Mouse (Mus musculus): ENCODE data around the gene Rgs9bp.
"Not testable (repeated sequence)": the region's sequence is repeated elsewhere in the genome, so short reads cannot be mapped to it uniquely, and the experiment has no call there.

Rgs9bp gene

DNA sequence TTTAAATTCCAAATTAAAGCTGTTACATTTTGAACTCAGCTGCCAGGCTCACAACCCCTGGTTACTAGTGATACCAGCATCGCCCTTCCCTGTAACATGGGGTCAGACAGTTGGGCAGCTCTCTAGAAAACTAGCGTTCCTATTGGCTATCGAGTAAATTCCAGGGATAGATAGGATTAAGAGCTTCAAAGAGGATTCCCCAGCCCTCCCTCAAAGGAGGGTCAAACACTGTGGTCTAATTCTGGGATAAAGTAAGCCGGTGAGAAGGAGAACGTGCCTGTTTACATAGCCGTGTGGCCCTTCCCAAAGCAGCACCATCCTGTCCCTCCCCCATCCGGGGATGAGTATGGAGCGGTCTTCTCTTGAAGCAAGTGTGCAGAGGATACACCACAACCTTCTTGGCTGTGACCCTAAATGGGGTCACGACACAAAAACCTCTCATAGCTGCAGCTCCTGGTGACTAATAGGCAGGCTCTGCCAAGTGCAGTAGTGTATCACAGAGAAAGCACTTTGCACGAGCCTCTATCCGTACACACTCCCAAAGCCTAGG lies 1.8 kb downstream of the Rgs9bp start:
- no peak for DNase-seq (ENCODE audit: low read depth, low spot score)

DNA sequence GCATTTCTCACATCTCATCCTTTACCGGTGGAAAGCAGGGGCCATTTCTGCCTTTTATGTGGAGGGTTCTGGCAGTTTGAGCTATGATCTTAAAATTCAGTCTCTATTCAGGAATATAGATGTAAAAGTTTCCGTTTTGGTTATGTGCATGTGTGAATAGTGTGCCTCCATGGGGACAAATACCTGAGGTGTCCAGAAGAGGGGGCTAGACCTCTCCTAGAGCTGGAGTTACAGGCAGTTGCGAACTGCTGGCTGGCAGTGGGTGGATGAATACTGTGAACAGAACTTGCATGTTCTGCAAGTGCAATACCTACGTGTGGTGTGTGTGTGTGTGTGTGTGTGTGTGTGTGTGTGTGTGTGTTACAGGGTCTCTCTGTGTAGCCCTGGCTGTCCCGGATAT lies 2.7 kb downstream of the Rgs9bp start:
- DNase-seq (ENCODE audit: low read depth, low spot score) = peak; percentile 33

DNA sequence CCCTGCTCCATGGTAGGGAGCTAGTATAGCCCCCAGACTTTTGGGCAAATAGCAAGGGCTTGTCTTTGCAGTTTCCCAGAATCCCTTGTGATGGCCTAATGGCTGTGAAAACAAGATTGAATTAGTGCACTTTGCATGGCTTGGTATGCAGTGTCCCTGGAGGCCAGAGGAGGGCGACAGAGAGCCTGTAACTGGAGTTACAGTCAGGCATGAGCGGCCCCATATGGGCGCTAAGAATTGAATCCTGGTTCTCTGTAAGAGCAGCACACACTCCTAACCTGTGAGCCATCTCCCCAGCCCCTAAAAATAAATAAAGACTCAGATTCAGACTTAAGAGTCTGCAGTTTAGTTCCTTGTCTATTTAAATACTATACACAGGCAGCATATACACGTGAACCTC lies 5.5 kb downstream of the Rgs9bp start:
- DNase-seq (ENCODE audit: low read depth, low spot score) = peak; percentile 61

DNA sequence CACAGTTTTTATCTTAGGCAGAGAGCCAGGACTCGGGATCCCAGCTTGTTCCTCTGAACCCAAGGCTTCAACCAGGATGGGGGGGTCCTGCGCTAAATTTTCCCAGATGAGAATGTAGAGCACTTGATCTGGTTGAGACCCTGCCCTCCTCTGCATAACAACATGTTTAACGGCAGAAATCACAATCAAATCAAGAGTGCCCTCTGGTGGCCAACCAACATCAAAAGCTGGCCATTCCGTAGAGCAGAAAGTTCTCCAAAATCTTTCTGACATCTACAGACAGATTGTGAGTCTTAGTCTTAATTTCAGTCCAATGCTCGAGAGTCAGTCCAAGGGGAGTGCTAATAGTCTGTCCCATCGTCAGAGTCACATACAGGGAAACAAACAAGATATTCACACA lies 14.5 kb downstream of the Rgs9bp start:
- DNase-seq (ENCODE audit: low read depth, low spot score) = not testable (repeated sequence)

DNA sequence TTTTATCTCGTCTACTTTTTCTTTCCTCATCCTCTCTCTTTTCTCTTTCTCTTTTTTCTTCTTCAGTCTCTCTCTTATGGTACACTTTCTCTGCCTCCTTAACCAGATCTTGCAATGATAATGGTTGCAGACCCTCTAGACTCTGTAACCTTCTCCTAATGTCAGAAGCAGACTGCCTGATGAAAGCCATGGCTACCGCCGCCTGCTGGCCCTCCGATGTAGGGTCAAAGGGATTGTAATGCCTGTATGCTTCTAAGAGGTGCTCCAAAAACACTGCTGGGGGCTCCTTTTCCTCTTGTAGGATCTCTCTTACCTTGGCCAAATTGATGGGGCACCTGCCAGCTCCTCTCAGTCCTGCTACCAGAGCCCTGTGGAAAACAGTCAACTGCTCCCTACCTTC lies 15.7 kb downstream of the Rgs9bp start:
- DNase-seq (ENCODE audit: low read depth, low spot score) = not testable (repeated sequence)

DNA sequence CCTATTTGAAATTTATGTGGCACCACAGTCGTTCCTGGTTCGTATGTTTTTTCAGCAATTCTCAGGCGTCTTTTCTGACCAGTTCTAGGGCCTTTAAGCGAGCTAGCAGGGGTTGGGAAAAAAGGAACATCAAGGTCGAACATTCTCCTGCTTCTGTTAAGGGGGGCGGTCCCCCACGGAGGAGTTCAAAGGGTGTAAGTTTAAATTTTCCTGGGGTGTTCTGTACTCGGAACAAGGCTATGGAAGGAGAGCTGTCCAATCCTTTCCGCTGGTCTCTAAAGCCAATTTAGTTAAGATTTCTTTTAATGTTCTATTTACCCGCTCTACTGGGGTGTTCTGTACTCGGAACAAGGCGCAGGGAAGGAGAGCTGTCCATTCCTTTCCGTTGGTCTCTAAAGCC lies 19.4 kb downstream of the Rgs9bp start:
- DNase-seq (ENCODE audit: low read depth, low spot score) = not testable (repeated sequence)

DNA sequence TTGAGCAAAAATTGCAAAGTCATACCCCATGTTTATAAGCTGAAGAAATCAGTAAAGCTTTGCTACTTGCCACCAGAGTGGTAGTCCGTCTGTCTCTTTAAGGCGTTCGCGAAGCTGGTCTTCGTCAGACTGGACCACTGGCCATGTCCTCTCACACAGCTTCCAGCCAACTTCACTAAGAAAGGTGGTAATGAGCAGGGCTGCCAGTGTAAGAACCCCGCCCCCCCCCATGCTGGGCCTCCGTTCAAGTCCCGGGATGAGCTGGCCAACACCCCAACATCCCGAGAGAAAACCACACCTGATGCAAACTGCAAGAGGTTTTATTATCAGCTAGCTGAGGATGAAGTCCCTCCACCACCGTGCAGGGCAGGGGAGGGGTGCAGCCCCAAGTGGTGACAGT lies 20.5 kb downstream of the Rgs9bp start:
- DNase-seq (ENCODE audit: low read depth, low spot score) = not testable (repeated sequence)

DNA sequence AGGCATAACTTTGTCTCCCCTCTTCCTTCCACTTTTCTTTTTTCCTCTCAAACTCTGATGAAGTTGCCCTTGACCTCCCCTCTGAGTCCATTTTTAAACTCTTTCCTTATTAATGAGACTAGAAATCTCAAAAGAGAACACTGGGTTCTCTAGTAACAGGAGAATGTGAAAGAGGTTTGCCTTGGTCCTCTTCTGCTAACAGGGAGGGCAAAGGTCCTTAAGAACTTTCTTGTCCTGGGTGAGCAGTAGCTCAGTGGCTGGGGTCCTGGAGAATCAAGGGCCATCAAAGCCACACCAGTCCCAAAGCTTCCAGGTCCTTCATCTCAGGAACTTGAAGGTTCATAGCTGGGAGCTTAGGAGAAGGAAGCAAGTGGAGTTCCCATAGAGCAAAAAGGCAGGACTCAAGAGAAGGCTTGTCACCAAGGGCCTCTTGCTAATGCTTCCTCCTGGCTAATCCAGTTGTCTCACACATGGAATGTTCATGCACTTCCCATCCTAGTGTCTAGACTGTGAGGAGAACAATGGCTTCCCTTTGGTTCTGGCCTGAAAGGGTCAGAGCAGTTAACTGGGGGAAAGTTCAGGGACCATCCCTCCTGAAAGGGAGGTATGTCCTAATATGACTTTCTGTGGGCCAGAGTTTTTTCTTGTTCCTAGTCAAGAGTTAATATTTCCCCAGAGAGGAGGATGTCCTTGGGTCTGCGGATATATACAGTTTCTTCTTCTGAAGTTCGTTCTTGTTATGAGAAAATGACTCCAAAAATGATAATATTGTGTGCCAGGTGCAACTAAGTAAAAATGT lies 21.1 kb downstream of the Rgs9bp start:
- DNase-seq (ENCODE audit: low read depth, low spot score) = no peak

DNA sequence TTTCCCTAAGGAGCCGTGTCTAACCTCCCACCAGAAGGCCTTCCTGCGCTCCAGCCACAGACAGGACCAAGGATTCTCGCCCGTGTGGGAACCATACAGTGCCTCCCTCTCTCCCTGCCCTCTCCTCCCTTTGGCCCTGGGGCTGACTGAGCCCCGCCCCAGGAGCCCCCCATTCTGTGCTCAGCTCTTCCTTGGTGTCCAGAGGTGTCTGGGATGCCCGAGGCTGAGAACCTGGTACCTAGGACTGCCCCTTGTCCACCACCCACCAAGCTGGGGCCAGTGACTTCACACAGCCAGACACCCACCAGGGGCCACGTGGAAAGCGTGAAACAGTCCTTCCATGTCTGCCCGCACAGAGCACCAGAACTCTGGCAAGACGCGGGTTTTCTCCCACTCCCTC lies 22.3 kb downstream of the Rgs9bp start:
- no peak for DNase-seq (ENCODE audit: low read depth, low spot score)

DNA sequence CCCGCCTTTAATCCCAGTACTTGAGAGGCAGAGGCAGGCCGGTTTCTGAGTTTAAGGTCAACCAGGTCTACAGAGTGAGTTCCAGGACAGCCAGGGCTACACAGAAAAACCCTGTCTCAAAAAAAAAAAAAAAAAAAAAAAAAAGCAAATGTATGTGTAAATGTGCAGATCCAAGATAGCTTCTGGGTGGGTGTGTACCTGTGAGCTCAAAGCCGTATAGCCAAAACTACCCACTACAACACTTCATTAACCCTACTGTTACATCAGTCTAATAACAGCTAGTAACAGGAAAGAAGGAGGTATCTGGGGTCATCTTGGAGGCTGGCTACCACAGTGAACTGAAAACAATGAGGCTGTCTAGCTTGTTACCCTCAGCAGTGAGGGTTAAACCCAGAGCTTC lies 25.5 kb downstream of the Rgs9bp start:
- no peak for DNase-seq (ENCODE audit: low read depth, low spot score)

DNA sequence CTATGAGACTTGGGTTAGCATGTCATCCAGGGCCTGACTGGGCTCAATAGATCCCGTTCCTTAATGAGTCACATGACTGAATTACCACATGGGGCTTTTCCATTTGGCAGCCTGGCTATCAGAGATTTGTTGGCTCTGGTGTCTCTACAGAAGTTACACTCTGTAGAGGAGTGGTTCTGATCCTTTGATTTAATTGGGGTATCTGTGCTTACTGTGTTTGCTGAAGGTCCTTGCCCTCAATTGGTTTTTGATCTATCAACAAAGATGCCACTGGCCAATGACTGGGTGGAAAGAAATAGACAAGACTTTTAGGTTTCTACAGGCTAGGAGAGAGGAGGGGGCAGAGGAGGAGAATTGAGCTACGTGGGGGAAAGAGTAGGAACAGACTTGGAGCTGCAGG lies 26.7 kb downstream of the Rgs9bp start:
- no peak for DNase-seq (ENCODE audit: low read depth, low spot score)

DNA sequence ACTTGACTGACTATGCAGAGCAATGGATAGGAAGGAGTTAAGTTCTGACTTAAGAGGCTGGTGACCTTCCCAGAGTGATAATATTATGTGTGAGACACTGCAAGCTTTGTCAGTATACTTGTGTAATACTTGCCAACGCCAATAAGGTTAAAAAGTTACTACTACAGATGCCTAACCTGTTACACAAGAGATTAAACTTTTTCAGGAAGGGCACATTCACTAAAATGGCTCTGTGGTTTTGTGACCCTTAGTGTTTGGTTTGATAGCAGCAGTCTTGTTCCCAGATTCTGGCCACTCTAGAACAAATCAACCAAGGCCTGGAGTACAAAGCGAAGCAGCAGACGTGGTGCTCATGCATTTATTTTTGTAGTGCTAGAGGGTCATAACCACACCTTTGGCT lies 27.8 kb downstream of the Rgs9bp start:
- DNase-seq (ENCODE audit: low read depth, low spot score) = no peak

DNA sequence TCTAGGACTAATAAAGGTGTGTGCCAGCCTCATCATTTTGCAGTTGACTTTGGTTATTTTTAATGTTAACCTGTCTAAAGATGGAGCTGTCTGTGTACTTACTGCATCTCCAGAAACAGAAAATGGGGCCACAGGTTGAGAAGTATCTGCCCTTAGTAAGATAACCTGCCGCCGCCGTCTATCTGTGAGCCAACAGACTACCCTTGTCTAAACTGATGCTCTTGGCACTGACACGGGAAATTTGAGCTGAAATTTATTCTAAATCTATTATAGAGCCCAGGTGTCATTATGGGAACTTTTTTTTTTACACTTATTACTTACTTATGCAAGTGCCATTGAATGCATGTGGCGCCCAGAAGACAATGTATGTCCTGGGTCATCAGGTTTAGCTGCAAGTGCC lies 28.5 kb downstream of the Rgs9bp start:
- no peak for DNase-seq (ENCODE audit: low read depth, low spot score)

DNA sequence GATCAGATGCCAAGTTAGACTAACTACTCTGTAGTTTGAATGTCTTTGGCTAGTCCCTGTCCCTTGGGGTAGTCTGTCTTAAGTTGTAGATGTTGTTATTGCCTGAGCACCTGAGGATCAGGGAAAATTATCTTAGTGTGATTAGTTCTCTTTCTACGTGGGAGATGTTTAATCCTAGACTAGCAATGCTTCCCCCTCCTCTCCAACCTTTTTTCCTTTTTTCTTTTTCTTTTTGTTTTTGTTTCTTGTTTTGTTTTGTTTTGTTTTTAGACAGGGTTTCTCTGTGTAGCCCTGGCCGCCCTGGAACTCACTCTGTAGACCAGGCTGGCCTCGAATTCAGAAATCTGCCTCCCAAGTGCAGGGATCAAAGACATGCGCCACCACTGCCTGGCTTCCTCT lies 29.2 kb downstream of the Rgs9bp start, which contains the start of gene Nudt19:
TSS of gene Nudt19 (minus strand) at position 100 of the 399 bp plus-strand sequence.
- DNase-seq (ENCODE audit: low read depth, low spot score) = no peak

DNA sequence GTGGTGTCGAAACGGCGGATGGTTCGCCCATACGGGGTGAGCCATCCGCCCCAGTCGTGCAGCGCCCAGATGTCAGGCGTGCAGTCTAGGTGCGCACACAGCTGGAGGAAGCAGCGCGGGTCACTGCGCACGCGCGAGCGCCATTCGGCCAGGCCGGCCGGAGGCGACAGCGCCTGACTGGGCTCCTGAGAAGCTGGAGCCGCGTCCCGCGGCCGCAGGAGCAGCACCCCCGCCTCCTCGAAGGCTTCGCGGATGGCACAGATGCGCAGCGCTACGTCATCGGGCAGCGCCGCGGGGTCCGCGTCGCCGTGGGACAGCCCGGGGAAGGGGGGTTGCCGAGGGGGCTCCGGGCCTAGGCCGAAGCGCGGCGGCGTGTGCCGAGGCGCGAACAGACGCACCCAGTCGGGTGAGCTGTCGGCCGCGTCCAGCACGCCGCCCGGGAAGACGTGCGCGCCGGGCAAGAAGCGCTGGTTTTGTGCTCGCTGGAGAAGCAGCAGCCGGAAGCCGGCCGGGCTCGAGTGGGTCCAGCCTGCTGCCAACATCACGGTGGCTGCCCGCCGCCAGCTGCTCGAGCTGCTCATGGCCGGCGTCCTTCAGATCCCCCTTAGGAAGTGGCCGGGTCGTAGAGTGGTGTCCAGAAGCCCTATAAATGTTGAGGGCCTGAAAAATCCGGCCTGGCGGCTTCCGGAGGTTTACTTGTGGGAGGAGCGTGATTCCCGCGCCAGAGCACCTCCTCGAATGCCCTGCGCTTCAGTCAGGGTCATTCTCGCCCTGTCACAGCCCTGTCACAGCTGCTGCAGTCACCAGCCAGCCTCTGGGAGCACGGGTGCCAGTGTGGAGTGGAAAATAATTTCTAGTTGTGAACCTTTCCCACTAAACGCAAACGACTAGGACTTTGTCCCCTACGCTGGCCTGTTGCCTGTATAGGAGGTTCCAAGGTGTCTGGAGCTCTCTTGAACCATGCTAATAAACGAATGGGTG lies 29.9 kb downstream of the Rgs9bp start:
- peak; percentile 92 for DNase-seq (ENCODE audit: low read depth, low spot score)

DNA sequence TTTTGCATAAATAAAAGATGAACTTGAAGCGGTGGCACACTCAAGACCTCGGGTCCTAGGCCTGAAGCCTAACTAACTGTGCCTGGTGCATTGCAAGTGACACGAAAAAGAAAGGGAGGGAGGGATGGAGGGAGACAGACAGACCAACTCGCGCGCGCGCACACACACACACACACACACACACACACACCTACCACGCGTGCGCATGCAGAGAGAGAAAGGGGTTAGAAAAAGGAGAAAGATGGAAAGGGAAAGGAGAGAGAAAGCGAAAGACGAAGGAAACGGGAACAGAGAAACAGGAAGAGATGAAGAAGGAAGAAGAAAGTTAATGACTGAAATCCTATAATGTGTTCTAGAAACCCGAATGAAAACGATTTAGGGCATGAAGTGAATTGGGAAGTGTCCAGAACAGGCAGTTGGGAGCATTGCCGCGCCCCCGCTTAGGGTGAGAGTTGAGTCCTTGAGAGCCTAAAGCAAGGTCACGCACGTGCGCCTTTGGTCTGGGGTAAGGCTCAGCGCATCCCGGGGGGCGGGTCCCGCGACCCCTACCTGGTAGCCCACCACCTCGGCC lies 30.7 kb downstream of the Rgs9bp start:
- DNase-seq (ENCODE audit: low read depth, low spot score) = peak; percentile 74

DNA sequence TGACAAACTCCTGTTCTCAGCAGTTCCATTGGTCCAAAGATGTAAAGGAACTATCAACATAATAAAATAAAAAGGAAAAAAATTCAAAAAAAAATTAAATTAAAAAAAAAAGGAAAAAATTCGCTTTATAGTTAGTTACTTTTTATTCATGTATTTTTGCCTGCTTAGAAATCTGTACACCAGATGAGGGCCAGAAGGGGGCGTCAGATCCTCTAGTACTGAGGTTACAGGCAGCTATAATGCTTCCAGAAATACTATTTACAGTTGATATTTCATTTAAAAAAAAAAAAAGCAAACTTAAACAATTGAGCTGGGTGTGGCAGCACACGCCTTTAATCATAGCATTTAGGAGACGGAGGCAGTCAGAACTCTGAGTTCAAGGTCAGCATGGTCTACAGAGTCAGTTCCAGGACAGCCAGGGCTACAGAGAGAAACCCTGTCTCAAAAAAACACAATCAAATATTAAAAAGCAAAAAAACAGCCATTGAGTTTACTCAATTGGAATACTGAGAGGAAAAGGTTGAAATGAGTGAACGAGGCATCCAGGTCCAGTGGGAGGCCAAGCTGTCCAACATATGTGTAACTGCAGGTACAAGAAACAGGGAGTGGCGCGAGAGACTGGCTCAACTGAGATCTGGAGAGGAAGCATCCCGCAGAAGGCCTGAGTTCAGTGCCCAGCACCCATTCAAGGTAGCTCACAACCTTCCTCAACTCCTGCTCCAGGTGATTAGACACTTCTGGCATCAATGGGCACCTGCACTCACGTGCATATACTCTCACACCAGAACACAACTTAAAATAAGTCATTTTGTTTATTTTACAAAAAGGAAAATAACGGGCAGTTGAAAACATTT lies 31.4 kb downstream of the Rgs9bp start:
- peak; percentile 54 for DNase-seq (ENCODE audit: low read depth, low spot score)

DNA sequence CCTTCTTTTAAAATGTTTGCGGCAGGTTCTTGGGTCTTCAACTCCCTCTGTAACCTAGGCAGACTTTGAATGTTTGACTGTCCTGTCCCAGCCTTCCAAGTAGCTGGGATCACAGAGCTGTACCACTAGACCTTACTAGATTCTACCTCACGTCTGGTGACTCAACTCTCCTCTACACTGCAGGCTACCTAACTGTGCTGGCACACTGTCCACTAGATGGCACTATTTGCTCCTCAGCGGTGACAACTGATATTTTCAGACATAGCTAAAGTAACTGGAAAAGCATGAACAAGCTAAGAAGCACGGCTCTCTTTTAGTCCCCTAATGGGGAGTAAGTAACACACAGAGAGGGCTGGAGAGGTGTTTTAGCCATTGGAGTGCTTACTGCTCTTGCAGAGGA lies 39.5 kb downstream of the Rgs9bp start:
- peak; percentile 68 for DNase-seq (ENCODE audit: low read depth, low spot score)

DNA sequence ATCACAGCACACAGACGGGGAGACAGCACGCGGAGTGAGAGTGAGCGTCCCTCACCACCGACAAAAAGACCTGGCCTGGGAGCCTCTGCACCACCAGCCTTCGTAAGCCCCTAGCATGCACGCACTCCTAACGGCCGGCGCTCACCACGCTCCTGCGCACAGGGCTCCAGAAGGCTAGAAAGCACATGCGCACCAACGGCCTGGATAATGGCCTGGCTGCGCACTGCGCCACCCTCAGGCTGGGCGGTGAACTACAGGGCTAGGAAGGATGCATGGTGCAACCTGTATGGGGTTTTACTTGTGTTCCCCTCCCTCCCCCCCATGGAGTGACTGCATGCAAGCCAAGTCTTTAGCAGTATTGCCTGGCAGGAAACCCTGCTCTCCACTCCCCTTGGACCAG lies 47.8 kb downstream of the Rgs9bp start, which contains the start of gene Tdrd12:
TSS of gene Tdrd12 (minus strand) at position 184 of the 400 bp plus-strand sequence.
- no peak for DNase-seq (ENCODE audit: low read depth, low spot score)

DNA sequence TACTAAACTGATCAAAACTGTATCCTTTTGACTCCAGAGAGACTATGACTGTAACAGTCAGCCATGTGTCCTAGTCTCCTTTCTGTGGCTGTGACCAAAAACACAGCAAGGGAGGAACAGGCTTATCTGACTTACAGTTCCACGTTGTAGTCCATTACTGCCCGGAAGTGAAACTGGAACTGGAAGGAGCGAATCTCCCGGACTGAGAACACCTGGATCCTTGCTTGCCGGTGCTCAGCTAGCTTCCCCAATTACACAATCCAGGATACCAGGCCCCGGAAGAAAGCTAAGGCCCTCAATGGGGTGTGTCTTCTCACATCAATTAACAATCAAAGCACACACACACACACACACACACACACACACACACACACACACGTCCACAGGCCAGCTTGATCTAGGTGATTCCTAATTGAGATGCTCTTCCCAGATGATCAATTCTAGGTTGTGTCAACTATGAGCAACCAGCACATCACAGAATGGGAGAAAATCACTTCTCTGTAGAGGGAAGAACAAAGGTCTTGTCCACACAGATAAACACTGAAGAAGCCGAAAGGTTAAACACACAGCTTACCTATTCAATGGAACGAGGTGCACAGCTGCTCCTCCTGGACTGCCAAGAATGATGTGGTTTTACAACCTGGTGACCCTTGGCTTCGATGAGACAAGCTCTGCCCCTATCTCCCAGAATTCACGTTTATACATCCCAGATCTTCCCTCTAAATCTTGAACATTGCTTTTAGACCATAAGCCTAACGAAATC lies 49.5 kb downstream of the Rgs9bp start:
- no peak for DNase-seq (ENCODE audit: low read depth, low spot score)

Measured in CD4-positive helper T cell, adult 2 months (primary cell).